Mouse (Mus musculus): ENCODE measurements around the gene Rundc3a.

GRCm38 (mm10) chr11:102363623-102364022 is 29.6 kb upstream of the Rundc3a start:
- TF ChIP-seq CTCF (conservative IDR thresholded peaks at IDR 0.05; ENCODE audit: insufficient read depth, insufficient read length, low read depth, low read length) = no peak
- no peak for TF ChIP-seq POLR2A (IDR thresholded peaks at IDR 0.05; ENCODE audit: low read depth, low read length)
